Mouse (Mus musculus): ENCODE measurements at regions not wholly inside any gene's neighbourhood (a gene's known extent, or its start where the extent isn't known, plus 50 kb on each side); places are given as distances from the start of the nearest gene placed in this dataset.

GRCm38 (mm10) chr8:90520186-90520585 lies 172.0 kb upstream of the Tox3 start:
- TF ChIP-seq CTCF (IDR thresholded peaks at IDR 0.05; ENCODE audit: control insufficient read depth, insufficient read depth, insufficient replicate concordance, low read depth, low read length) (no peak), POLR2A (IDR thresholded peaks at IDR 0.05; ENCODE audit: control insufficient read depth, low read depth, low read length) (no peak)
